Mouse (Mus musculus) C2C12 (cell line): ENCODE data around the gene Scfd2. TPM values are rescaled to one million over a fixed set of nuclear protein-coding genes. Genes with fewer than 3 reads are reported as not detected.

Source experiments
- H3K27me3 ChIP-seq: one replicate; pipeline ENCODE4 v1.6.1; 2011; ENCODE audit not compliant: control insufficient read depth, insufficient read depth, insufficient read length
- H3K36me3 ChIP-seq: one replicate; pipeline ENCODE4 v1.6.1; 2011; ENCODE audit not compliant: control insufficient read depth, insufficient read depth
- H3K4me3 ChIP-seq: one replicate; pipeline ENCODE4 v1.5.1; 2011; ENCODE audit warnings: mild to moderate bottlenecking, control low read depth; ENCODE audit not compliant: poor library complexity, insufficient read depth, severe bottlenecking
- H3K79me2 ChIP-seq: one replicate; pipeline ENCODE4 v1.6.1; 2011; ENCODE audit not compliant: control insufficient read depth, insufficient read depth
- H3K79me3 ChIP-seq: one replicate; pipeline ENCODE4 v1.6.1; 2011; ENCODE audit warnings: low read depth, control low read depth
- H3ac ChIP-seq: one replicate; pipeline ENCODE3; 2011; ENCODE audit warnings: low read depth; ENCODE audit not compliant: control insufficient read depth, insufficient read length
- CEBPB ChIP-seq: IDR thresholded peaks from one replicate; pipeline ENCODE4 v1.6.1; 2011; ENCODE audit warnings: low read depth, mild to moderate bottlenecking, control low read depth, moderate library complexity
- CTCF ChIP-seq: IDR thresholded peaks from one replicate; pipeline ENCODE4 v1.5.1; 2011; ENCODE audit not compliant: control insufficient read depth, insufficient read depth, insufficient read length
- FOSL1 ChIP-seq: IDR thresholded peaks from one replicate; pipeline ENCODE4 v1.8.0; 2011; ENCODE audit warnings: mild to moderate bottlenecking, low read length; ENCODE audit not compliant: poor library complexity, insufficient read depth, severe bottlenecking
- MAX ChIP-seq: IDR thresholded peaks from one replicate; pipeline ENCODE4 v1.6.1; 2011; ENCODE audit warnings: mild to moderate bottlenecking, control low read depth
- MYOD1 ChIP-seq: IDR thresholded peaks from one replicate; pipeline ENCODE4 v1.6.1; 2011; ENCODE audit warnings: low read depth; ENCODE audit not compliant: control insufficient read depth, insufficient read length
- MYOG ChIP-seq: IDR thresholded peaks from one replicate; pipeline ENCODE4 v1.6.1; 2011; ENCODE audit not compliant: control insufficient read depth, insufficient read length; ENCODE audit errors: extremely low read depth
- USF1 ChIP-seq: IDR thresholded peaks from one replicate; pipeline ENCODE4 v1.6.1; 2011; ENCODE audit warnings: low read depth, mild to moderate bottlenecking, control low read depth, moderate library complexity
- polyA plus RNA-seq: library from polyadenylated mRNA; unstranded; fragments of >200 nt; fragmentation: generic; extraction: Trizol; gene quantifications from one replicate; pipeline ENCODE4 v1.2.1, GENCODE M21; 2012; ENCODE audit warnings: missing spikeins

Gene Scfd2
- polyA plus RNA-seq, 1 experiment: 5.8 TPM

GRCm38 (mm10) chr5:74252672-74253286 lies 278.8 kb downstream of the Scfd2 start:
- TF ChIP-seq FOSL1: no peak
- no peak for TF ChIP-seq CTCF
- H3K79me2 ChIP-seq: no peaks in the 10 kb centered on the region
- H3K79me3 ChIP-seq: no peaks in the 10 kb centered on the region
- no peak overlapping the region for H3ac ChIP-seq
- no peak overlapping the region for H3K4me3 ChIP-seq
- no peaks in the 10 kb centered on the region for H3K27me3 ChIP-seq
- H3K36me3 ChIP-seq: no peaks in the 10 kb centered on the region

GRCm38 (mm10) chr5:74250947-74251346 lies 280.6 kb downstream of the Scfd2 start:
- H3K4me3 ChIP-seq: no peak overlapping the region
- no peaks in the 10 kb centered on the region for H3K79me2 ChIP-seq
- no peaks in the 10 kb centered on the region for H3K27me3 ChIP-seq
- TF ChIP-seq USF1 (no peak), MYOD1 (no peak), CTCF (no peak), MYOG (no peak), CEBPB (no peak), MAX (no peak), FOSL1 (no peak)
- H3K36me3 ChIP-seq: no peaks in the 10 kb centered on the region
- H3K79me3 ChIP-seq: no peaks in the 10 kb centered on the region
- no peak overlapping the region for H3ac ChIP-seq

GRCm38 (mm10) chr5:74250308-74250707 lies 281.3 kb downstream of the Scfd2 start:
- no peak overlapping the region for H3ac ChIP-seq
- H3K4me3 ChIP-seq: no peak overlapping the region
- H3K36me3 ChIP-seq: no peaks in the 10 kb centered on the region
- no peaks in the 10 kb centered on the region for H3K79me2 ChIP-seq
- TF ChIP-seq MAX: no peak
- TF ChIP-seq MYOG: no peak
- no peak for TF ChIP-seq CTCF
- no peak for TF ChIP-seq CEBPB
- no peak for TF ChIP-seq MYOD1
- no peak for TF ChIP-seq FOSL1
- TF ChIP-seq USF1: no peak
- H3K79me3 ChIP-seq: no peaks in the 10 kb centered on the region
- no peaks in the 10 kb centered on the region for H3K27me3 ChIP-seq

- TF ChIP-seq MYOD1: no peak
- no peaks in the 10 kb centered on the region for H3K36me3 ChIP-seq
- no peak overlapping the region for H3ac ChIP-seq
- H3K4me3 ChIP-seq: no peak overlapping the region
- no peaks in the 10 kb centered on the region for H3K79me3 ChIP-seq
- H3K79me2 ChIP-seq: no peaks in the 10 kb centered on the region
- H3K27me3 ChIP-seq: no peaks in the 10 kb centered on the region
These were observed 281.8 kb downstream of the Scfd2 start for GRCm38 (mm10) chr5:74249794-74250193.

GRCm38 (mm10) chr5:74246971-74247370 lies 284.6 kb downstream of the Scfd2 start:
- H3ac ChIP-seq: peak overlapping the region; percentile 35
- H3K79me2 ChIP-seq: no peaks in the 10 kb centered on the region
- no peaks in the 10 kb centered on the region for H3K27me3 ChIP-seq
- no peak overlapping the region for H3K4me3 ChIP-seq
- no peaks in the 10 kb centered on the region for H3K79me3 ChIP-seq
- no peak for TF ChIP-seq CEBPB
- no peak for TF ChIP-seq FOSL1
- no peak for TF ChIP-seq CTCF
- TF ChIP-seq USF1: no peak
- TF ChIP-seq MYOD1: peak; percentile 58
- no peak for TF ChIP-seq MAX
- no peaks in the 10 kb centered on the region for H3K36me3 ChIP-seq

DNA sequence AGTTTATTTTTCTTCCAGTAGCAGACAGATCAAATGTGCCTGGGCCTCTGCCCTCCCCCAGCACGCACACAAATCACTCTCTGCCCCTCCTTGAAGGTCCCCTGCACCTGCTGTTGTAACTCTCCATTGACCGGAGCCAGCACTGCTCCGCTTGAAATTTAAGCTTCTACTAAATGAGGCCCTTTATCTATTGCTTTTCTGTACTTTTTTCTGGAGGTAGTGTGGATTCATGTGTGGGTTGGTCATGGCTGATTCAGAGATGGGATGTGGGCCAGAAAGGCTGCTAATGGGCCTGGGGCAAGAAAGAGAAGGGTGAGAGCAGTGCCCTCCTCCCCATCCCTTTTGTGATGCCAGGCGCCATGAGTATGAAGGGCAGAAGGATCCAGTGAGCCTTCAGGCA lies 285.1 kb downstream of the Scfd2 start:
- TF ChIP-seq CTCF: no peak
- TF ChIP-seq USF1: no peak
- TF ChIP-seq MYOD1: peak; percentile 94
- no peak for TF ChIP-seq MYOG
- peak; percentile 2 for TF ChIP-seq FOSL1
- TF ChIP-seq CEBPB: no peak
- no peak for TF ChIP-seq MAX
- Histone ChIP-seq H3K27me3 (no peaks in the 10 kb centered on the region), H3K4me3 (no peak overlapping the region), H3ac (no peak overlapping the region), H3K79me2 (no peaks in the 10 kb centered on the region), H3K79me3 (no peaks in the 10 kb centered on the region), H3K36me3 (no peaks in the 10 kb centered on the region)
